Mouse (Mus musculus): Measurements from ENCODE around the gene 2610318N02Rik.
A peak's percentile ranks its signal among the peaks of the same experiment; 100 is the strongest.

2610318N02Rik gene

DNA sequence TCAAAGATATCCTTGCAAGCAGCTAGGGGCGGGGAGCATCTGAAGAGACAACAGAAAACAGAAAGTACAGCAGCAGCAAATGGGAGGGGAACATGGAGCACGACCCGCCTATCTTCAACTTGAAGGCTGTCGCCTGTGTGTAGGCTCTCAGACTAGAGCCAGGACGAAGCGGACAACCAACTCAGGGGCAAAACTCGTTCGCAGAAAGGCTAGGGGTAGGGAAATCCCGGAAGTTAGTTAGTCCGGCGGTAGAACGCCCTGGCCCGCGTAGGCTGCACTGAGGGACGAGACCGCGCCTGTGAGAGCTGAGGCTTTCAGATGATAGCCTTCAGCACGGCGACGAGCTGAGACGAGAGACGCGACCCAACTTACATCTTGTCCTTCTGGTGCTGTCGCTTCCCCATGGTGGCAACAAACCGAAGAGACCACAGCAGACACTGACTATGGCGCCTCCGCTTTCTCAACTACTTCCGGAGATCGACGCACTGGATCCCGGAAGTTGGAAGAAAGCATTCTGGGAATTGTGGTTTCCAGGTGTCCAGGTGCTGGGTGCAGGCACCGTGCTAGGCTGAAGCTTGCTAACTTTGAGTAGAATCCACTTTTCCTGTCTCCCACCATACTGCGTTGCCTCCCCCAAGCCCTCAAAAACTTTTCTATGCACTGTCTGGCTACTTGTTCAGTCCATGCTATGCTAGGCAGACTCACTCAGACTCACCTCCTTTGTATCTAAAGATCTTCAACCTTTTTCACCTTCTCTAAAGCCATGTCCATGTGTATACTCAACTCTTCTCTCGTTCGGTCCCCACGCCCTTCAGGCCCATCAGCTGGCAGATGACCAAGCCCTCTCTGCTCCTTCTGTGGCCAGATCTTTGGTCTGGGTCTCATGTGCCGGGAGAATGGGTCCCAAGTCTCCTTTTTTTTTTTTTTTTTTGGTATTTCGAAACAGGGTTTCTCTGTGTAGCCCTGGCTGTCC is 13.9 kb downstream of the 2610318N02Rik start, which contains the start of gene Ppil2:
TSS of gene Ppil2 (minus strand) at position 487 of the 973 bp plus-strand sequence.
- DNase-seq (ENCODE audit: low spot score): peak; percentile 24

DNA sequence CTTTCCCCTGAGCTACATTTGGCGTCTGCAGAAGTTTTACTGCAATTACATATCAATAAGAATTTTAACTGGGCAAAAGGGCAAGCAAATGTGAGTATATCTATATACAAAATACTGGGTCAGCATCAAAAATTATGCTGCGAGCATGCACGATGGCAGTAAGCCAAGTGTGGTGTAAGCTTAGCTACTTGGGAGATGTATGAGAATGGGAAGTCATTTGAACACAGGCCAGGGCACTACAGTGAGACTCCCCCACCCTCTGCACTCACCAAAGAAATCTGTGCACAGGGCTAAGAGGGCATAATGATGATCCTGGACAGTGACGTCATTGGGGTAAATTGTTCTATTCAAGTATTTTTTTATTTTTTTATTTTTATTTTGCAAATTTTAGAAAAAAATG is 20.4 kb downstream of the 2610318N02Rik start:
- no peak for DNase-seq (ENCODE audit: low spot score)

DNA sequence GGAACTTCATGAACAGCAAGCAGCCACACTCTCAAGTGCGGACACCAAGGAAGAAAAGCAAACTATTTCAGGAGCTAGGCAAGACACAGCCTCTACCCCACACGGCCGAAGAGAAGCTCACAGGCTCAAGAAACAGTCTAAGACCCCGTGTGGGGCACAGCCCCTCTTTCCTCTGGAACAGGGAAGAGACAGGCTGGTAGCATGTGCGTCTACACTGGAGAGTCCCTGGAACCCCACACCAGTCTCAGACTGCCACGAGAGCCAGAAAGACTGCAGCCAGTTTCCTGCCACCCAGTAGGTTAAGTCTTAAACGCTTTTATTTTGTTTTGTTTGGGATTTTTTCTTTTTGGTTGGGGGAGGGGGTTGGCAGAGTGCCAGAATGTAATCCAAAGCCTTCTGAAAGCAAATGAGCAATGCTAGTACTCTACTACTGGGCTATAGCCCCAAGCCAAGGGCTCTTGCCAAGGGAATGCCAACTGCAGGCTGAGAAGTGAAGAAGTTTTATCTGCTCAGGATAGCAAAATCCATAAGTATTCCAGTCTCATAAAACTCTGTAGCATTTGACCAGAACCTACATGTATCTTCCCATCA is 22.2 kb downstream of the 2610318N02Rik start:
- DNase-seq (ENCODE audit: low spot score): no peak

DNA sequence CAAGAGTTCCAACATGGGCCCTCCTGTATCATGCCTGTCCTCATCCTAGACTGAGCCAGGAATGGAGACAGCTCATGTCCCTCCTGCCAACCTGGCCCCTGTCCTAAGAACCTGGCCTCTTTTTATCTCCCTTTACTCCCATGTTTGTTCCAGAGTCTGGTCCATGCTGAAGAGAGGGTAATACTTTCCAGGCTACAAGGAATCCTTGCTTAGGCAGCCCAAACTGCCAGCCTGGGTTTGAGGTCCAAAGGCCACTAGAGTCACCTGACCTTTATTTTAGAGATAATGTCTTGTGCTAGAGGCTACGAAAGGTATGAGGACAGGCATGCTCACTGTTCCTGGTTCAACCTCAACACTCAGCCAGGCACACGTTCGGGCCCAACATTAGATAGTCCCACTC is 28.0 kb downstream of the 2610318N02Rik start:
- no peak for DNase-seq (ENCODE audit: low spot score)

DNA sequence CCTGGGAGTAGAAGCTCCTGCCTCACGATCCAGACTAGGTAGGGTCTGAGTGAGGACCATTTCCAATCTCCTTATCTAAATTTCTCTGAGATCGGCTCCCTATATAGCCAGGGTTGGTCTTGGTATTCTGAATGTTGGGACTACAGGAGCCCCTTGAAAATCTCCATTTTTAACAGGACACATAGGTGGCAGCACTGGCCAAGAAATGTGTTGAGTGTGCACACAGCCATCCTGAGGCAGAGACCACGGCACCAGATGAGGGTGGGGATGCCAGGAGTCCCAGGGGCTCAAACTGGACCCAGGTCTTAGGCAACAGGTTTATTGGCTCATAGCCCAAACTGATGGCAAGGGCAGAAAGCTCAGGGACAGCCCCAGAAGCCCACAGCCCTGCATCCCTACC is 36.6 kb downstream of the 2610318N02Rik start:
- no peak for DNase-seq (ENCODE audit: low spot score)

DNA sequence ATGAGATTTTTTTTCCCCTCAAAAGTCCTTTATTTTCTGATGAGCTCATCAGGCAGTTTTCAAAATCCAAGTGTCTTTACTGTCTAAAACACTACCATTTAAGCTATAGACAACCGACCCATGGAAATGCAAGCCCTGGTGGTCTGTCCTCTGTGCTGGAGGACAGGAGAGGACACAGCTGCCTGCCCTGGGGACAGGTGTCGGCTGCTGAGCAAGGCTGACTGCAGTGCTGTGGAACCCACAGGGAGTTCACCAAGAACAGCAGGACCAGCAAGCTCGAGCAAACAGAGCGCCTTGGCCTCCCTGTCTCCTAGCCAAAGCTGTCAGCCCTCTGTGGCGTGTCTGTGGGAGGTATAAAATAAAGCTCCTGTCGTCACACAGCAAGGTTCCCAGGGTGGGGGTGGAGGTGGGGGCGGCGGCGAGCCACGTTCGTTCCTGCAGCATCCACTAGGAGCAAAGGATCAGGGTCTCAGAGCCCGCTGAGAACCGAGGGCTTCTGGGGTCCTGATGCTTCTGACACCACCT is 38.2 kb downstream of the 2610318N02Rik start:
- DNase-seq (ENCODE audit: low spot score): no peak

DNA sequence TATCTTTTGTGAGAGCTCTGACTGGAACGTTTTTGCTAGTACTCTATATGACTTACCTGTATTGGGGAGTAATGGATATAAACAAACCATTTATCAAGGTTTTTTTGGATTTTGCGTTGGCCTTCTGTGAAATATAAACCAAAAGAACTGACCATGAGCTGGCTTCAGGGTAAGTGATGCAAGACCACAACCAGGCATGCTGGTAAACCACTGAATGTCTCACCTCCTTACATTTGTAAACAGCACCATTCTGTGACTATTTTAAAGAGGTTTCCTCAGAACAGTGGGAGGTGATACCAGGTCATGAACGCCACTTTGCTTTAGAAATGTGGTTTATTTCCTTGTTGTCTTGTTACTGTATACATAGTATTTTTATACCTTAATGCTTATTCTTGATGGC is 38.7 kb downstream of the 2610318N02Rik start:
- no peak for DNase-seq (ENCODE audit: low spot score)

DNA sequence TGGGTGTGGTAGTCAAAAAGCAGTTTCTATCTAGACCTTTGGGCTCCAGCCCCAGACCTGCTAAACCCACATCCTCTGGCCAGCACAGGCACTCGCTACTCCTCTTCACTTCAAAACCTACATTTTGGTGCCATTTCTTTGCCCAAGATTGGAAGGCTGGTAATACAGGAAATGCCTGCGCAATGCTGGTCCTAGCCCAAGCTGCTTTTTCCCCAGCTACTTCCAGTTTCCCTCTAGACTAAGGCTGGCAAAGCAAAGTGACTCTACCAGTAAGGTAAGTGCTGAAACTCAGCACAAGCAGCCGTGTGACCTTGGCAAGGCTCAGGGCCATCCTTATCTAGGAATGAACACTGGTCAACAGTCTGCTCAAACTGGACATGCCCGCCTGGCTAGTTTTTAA is 39.3 kb downstream of the 2610318N02Rik start:
- DNase-seq (ENCODE audit: low spot score): no peak

DNA sequence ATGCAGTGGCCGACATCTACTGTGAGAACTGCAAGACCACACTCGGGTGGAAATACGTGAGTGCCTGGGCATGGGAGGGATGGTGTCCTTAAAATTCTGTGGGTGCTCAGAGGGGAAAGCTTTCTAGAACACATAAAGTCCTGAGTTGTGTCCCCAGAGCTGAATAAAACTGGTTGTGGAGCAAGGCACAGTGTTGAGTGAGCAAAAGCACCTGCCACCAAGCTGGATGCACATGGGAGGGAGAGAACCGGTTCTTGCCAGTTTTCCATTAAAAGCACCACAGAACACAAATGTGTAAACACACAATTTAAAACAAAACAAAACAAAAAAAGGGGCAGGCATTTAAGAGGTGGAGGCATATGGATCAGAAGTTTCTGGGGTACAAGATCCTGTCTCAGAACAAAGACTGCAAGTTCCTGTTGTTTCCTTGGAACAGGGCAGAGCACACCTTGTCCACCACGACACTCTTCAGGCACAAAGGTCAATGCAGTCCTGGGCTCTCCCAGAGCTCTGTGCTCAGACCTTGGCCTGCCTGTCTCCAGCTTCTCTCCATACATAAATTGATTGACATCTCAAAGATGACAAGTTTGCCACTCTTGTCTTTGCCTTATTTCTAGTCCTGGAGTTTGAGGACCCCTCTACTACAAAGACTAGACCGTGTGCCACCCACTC is 42.7 kb downstream of the 2610318N02Rik start:
- DNase-seq (ENCODE audit: low spot score): no peak

DNA sequence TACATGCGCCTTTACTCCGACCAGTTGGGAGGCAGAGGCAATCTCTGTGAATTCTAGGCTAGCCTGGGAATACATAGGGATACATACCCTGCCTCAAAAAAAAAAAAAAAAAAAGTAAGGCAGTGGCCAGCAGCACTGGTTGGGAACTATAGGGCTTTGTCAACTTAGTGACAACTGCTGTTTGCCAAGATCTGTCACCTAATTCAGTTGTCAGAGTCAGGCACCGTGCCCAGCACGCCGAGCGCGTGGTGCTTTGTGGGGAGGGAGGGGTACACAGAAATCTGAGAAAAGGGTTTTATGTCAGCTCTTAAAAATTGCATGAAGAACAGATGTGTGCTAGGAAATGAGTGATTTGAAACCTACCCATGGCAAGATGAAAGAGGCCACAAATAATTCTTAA is 46.9 kb downstream of the 2610318N02Rik start:
- no peak for DNase-seq (ENCODE audit: low spot score)

DNA sequence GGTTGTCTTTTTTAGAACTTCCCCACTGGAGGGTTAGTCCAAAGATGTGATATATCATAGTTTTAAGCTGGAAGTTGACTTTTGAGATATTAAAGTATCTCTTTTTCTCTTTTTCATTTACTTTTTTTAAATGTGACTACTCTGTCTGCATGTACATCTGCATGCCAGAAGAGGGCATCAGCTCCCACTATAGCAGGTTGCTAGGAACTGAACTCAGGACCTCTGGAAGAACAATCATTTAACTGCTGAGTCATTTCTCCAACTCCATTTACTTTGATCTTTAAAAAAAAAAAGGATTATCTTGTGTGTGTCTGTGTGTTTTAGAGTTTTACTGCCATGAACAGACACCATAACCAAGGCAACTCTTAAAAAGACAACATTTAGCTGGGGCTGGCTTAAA is 48.1 kb downstream of the 2610318N02Rik start:
- no peak for DNase-seq (ENCODE audit: low spot score)

DNA sequence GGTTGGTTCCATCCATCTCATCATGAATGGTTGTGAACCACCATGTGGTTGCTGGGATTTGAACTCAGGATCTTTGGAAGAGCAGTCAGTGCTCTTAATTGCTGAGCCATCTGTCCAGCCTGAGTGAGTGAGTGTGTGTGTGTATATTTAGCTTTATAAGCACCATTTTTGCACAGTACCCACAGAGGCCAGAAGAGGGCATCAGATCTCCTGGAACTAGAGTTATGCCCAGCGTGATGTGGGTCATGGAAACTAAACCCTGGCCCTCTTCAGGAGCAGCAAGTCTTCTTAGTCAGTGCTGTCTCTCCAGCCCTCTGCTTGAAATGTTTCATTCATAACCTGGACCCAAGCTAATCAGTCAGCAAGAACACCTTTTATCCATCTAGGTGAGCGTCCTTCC is 48.7 kb downstream of the 2610318N02Rik start:
- no peak for DNase-seq (ENCODE audit: low spot score)

DNA sequence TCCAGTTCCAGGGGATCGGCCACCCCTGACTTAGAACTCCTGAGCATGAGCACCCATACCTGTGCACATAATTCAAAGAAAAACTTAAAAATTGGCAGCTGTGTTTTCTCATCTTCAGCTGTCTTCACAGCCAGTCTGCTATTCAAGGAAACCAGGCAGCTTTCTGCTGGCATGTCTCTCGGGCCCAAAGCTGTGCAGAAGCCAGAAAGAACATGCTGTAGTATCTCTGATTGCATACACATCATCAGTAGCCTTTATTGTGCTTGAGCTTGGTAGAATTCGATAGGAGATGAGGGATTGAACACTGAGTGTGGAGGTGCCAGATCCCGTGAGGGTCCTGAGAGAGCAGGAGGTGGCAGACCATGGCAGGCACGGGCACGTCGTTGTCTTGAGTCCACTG is 52.0 kb downstream of the 2610318N02Rik start:
- DNase-seq (ENCODE audit: low spot score): no peak

DNA sequence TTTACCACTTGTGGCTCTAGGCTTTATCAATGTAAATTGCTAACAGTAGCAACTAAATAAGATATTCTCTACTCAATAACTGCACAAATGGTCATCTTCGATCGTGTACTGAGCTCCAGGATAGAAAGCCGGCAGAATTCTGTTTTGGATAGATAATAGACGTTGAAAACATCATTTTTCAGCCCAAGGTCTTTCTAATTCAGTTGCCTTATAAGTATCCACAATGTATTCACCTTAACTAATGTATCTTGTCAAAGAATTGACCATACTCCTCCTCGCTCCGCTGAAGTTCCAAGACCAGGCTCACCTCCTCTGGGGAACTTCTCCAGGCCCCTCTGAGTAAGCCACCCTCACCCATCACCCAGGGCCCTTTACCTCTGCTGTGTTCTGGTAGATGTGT is 54.3 kb downstream of the 2610318N02Rik start:
- no peak for DNase-seq (ENCODE audit: low spot score)

DNA sequence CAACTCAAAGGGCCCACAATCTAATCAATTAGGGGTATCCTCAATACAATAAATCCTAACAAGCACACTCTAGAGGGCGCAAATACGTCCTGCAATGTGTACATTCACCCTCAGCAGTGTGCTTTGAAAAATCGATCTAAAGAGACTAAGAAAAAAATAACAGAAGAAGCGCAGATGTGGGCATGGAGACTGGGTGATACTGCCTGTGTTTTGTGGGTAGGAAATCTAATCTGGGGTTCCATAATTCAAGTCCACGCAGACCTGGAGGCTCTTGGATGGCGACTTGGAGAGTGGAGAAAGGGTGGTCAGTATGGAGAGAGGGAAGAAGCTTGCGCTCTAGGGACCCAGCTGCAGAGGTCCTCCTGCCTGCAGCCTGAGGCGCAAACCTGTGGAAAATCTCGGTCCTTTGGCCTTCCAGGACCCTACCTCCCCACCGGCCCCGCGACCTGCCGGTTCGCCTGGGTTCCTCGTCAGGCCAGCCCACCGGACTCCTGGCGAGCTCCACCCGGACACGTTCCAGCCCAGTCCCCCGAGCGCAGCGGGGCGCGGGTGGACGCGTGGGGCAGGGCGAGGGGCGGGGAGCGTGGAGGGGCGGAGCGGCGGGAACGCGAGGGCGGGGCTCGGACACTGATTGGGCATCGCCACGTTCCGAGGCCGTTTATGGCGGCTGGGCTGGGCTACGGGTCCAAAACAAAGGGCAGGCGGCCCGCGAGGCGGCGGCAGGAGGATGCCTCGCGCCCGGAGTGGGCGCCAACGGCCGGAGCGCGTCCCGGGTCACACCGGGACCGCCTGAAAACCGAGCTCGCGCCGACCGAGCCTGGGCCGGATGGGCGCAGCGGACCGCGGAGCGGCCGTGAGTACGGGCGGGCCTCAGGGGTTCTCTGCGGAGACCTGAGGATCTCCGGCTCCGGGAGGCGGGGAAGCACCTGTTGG is 55.2 kb downstream of the 2610318N02Rik start, which contains the start of gene Ypel1:
TSS of gene Ypel1 (plus strand) at position 186 of the 933 bp plus-strand sequence.
- DNase-seq (ENCODE audit: low spot score): peak; percentile 68

DNA sequence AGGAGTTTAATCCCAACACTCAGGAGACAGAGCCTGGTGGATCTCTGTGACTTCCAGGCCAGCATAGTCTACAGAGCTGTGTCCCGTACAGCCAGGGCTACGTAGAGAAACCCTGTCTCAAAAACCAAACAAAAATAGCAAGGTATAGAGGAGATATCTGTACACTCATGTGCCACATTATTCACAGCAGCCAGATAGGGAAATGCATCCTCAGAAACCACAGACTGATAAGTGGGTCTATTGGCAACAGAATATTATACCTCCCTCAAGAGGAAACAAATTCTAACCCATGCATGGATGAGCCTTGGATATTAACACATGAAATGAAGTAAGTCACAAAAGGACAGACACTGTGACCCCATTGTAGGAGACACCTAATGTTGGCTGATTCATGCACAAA is 57.4 kb downstream of the 2610318N02Rik start:
- DNase-seq (ENCODE audit: low spot score): no peak
